Mouse (Mus musculus) ZHBTc4 (cell line): Measurements from ENCODE around the gene Krr1.

Experiments used
- DNase-seq: peaks from one replicate; pipeline ENCODE4 v3.0.0-alpha.2; 2011; ENCODE audit warnings: low read depth, low spot score

Krr1 gene

DNA sequence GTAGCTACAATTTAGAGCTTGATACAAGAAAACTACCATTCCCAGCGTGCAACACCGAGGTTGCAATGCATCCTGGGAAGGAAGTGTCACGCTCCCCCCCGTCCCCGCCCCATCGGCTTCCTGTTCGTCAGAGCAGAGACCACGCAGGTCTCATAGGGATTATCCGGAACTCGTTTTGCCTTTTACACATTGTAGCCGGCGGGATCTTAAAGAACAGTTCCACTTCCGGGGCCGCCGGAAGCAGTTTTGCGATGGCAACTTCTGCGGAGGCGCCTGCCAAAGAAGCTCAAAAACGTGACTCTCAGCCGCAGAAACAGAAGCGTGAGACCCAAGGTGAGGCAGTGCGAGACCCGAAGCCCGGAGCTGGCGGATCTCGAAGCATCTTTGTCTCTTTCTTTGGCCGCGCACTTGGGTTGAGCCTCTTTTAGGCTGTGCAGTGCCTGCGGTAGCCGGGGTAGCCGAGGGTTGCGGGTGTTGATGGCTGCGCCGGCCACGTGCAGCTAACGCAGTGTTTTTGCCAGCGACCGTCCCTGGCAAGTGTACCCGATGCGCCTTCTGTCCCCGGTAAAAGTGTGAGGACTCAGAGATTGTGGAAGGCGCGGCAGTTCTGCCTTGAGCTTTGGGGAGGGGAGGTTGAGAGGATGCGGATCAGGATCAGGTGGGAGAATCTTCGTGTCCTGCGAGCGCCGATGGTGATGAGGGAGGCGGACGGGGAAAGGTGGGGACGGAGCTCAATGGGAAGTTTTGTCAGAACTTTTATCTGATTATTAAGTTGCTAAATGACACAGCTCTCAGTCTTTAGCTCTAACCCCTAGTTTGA lies at the start of gene Krr1:
Gene Krr1 (plus strand): TSS at position 123 of the 820 bp plus-strand sequence.
- peak; percentile 98 for DNase-seq

DNA sequence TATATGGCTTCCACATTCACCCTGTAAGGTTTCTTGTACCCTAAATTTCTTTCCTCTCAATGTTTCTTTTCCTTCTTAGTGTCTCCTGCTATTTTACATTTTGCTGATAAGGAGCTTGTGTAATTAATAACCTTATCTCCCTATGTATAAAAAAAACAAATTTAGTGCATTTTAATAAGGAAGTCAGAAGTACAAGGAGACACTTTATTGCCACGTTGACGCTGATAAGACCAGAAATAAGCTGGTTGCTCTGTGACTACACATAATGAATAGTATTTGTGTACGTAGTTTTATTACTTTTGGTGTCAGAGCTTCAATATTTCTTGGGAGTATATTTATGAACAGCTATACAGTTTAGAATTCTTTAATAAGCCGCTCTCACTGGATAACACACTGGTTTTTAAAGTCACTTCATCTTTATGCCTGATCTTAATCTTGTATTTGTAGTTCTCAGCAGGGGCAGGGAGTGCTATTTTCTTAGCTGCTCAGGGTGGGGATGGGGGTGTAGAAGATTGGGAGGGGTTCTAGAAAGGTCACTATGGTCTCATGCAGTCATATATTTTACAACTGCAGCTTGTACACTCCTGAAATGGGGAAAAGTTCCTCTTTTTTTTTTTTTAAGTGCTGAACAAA lies 48.8 kb upstream of the Krr1 start:
- DNase-seq, result no peak

DNA sequence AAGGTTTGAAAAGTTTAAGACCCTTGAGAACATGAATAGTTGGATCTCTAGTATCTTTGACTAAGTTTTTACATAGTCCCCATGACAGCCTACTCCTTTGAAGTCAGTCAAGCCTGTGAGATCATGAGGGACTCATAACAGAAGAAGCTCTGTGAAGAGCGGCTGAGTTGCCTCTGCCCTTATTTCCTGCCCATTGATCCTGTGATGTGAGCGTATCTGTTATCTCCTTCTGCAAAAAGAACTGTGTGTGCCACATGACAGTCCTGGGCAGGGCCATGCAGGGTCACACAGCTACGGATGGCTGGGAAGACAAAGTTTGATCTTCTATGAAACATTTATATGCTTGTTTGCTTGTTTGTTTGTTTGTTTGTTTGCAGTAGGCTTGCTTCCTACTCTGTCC lies 48.3 kb upstream of the Krr1 start:
- DNase-seq, result no peak

DNA sequence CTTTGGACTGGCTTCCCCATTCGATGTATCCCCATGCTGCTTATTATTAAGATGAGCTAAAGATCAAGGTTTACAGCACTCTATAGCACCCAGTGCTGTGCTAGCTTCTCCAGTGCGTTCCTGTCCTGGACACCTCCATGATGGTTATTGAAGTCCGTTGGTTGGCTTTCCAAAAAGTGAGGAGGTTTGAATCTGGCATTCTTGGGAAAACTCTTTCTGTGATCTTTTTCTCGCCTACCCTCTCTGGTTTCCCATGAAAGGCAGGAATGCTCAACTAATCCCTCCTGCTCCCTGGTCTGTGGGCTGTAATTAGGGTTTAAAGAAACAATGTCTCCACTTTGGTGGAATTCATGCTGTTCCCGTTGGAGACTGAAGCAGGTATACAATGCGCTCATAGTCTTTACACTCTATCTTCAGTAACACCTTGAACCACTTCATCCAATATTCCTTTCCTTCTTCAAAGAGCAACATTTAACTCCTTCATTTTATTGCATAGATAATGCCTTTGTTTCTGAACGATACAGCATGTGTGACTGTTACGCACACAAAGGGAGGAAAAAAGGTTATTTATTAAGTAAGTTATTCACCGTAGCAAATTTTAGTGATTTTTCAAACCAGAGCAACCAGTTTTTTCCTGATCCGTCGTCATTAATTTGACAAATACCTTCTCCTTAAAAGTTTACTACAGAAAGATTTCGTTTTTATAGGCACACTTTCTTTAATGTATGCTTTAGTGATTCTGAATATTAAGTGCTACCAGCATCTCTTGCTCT lies 47.6 kb upstream of the Krr1 start:
- no peak for DNase-seq

DNA sequence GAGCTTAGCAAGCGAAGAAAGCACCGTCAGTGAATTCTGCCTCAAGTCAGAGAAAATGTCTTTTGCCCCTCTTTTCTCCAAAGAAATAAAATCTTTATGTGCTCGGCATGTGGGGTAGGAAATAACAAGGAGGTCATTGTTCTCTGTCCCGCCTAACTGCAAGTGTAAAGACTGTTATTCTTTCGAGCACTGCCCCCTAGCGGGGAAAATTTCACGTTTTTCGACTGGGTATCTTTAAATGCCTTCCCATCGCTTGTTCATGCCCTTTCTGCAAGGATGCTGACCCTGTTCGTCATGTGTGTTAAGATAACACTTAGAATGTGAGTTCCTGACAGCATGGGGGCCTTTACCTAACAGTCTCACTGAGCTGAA lies 47.0 kb upstream of the Krr1 start:
- peak; percentile 82 for DNase-seq

DNA sequence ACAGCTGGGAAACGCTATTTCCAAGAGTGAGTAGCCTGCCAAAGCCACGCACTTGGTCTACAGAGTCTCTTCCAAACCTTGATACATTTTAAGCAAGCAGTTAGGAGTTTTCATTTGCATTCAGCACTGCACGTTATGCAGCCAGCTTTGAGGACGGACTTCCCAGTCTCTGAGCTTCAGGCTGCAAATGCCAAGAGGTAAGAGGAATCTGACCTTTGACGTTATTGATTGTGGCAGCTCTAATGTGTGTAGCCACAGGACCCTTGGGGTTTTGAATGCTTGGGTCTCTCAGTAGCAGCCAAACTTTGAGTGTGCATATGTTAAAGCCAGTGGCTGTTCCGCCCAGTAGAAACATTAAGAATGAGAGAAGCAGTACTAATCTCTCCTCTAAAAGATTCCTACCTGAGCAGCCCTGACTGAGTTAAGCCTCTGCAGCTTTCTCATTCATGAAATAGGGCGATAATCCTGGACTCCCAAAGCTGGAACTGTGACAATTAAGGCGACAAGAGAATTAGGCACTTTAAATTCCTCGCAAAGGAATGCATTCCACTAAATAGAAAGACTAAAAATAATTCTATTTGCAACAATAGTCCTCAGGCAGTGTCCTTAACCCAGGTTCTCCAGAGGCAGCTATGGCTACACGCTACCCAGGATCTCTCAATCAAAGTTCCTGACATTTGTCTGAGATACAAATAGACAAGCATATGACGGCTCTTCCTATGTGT lies 39.7 kb upstream of the Krr1 start:
- peak; percentile 16 for DNase-seq

DNA sequence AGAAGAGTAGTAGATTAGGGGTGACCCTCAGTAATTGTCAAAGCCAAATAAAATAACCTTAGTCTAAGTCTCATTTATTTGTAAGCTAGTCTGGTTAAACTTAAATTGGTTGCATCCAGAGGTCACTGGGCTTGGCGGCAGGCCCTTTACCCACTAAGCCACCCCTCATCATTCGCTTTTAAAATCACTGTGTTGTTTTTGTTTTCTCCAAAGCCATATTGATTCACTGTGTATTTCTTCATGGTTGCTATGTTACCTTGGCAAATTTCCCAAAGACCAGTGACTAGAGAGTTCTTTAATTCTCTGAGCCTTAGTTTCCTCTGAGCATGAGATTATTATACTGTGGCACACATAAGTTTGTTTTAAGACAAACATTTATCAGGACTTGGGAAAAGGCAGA lies 37.3 kb upstream of the Krr1 start:
- DNase-seq, result no peak

DNA sequence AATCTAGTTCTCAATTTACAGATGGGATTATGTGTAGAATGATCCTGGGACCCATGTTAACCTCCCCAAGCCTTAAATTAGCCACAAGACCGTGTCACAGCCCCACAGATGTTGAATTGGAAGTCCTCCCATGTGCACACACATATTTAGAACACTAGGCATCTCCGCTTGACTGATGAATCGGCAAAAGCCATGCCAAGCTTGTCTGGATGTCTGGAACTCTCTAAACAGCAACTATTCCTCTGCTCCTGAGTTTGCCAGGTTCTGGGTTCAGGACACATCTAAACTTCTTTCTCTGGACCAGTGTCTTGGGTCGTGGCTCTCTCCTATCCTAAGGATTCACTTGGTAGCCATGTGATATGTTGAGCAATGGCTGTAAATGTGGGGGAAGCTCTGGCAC lies 36.4 kb upstream of the Krr1 start:
- no peak for DNase-seq

DNA sequence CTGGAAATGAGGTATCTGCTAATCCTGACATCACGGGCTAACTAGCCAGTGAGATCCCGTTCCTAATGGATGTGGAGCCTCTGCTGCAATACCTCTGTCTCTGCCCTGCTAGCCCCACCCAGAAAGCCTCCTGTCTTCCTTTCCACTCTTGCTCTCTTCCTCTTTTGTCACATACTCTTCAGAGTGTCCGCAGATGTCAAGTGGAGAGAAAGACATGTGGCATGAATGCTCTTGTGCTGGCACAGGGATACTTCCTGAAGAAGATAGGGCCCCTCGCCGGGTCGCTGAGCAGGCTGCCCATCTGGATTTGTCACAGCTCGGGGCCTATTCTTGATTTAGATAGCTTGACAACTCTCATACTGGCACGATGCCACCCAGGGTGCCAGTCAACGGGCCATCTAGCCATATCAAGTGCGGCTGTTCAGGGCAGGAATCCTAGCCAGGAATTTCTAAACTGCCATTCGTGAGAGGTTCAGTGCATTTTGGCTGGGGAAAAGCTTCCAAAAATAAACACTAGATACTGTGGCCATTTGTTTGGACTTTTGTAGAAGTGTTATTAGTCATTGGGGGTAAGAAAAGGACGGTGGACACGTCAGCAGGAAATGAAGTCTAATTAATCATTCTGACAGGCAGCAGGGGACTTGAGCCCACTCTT lies 35.8 kb upstream of the Krr1 start:
- no peak for DNase-seq

DNA sequence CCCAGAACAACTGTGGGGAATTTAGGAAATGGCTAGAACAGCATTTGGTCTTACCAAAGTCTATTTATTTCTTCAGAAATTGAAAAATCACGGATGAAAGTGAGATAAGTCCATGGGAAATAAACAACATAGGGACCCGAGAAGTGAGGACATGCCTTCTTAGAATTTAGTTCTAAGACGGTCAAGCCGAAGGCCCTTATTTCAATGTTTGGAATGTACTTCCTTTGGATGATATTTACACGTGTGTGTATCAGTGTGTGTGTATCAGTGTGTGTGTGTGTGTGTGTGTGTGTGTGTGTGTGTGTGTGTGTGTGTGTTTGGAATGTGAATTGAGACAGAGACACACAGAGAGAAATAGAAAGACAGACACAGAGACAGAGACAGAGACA lies 35.3 kb upstream of the Krr1 start:
- no peak for DNase-seq

DNA sequence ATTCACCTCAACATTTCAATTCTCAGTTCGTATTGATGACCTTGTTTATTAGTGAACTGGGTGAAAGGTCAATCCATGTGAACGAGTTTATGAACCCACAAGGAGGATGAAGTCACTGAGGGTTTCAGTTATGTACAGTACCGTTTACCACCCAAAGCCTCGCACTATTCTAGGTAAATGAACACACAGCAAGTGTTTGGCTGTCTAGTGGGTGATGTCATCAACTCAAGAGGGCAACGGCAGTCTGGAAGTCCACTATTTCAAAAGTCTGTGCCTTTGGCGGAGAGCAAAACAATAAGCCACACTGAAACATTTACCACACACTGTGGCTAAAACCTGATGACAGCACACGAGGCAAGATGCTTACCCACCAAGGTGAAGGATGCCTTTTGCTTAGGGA lies 29.4 kb upstream of the Krr1 start:
- DNase-seq, result no peak

DNA sequence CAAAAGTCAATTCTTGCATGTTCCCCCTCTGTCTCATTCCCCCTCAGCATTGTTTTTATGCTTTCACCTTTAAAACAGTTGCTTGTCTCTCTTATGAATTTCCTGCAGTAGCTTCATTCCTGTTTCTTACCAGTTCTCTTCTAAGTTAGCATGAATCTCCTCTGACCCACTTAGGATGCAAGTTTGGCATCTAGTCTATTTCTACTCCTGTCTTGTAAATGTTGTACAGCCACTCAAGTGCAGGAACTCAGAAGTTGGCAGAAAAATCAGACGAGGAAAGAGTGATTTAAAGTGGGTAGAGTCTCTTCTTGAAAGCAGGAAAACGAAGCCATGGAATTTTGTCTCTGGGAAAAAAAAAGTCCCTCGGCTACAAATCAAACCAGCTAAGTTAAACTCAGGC lies 26.9 kb upstream of the Krr1 start:
- DNase-seq, result no peak

DNA sequence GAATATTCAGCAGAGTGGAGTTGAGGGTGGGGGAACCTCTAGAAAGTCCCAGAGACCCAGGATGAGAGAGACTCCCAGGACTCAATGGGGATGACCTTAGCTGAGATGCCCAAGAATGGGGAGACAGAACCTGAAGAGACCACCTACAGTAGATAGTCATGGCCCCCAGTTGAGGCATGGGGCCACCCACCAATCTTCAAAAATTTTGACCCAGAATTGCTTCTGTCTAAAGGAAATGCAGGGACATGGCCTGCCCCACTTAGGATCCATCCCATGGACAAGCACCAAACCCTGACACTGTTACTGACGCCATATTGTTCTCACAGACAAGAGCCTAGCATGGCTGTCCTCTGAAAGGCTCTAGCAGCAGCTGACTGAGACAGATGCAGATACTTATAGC lies 24.4 kb upstream of the Krr1 start:
- DNase-seq, result no peak

DNA sequence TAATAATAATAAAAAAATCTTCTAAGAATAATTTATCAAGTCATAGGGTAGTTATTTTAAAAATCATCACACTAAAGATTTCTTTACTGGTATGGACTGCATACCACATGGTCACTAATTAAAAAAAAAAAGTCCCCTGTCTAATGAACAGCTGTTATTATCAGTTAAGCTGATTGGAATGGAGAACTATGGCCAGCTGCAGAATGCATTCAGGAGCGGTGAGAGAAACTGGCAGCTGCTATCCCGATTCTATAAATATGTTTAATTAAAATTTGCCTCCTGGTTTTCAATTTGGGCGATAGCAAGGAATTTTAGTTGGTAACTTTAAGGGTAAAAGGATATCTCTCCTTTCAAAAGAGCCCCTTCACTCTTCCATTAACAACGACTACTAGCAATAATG lies 23.5 kb upstream of the Krr1 start:
- DNase-seq, result no peak

DNA sequence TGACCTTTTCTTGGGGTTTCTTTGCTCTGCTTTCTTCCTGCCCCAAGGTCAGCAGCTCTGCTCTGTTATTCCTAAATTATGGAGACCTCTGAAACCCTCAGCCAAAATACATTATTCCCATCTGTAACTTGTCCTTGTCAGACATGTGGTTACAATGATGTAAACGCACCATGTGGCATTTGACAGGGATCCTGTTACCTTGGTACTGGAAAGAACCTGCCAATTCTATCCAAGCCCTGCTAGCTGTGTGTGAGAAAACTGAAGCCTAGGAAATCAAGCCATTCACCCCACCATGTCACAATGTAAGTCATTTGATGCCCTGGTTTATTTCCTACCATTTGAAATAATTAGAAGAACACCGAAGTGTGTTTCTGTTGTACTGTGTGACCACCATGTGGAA lies 16.6 kb upstream of the Krr1 start:
- DNase-seq, result no peak

DNA sequence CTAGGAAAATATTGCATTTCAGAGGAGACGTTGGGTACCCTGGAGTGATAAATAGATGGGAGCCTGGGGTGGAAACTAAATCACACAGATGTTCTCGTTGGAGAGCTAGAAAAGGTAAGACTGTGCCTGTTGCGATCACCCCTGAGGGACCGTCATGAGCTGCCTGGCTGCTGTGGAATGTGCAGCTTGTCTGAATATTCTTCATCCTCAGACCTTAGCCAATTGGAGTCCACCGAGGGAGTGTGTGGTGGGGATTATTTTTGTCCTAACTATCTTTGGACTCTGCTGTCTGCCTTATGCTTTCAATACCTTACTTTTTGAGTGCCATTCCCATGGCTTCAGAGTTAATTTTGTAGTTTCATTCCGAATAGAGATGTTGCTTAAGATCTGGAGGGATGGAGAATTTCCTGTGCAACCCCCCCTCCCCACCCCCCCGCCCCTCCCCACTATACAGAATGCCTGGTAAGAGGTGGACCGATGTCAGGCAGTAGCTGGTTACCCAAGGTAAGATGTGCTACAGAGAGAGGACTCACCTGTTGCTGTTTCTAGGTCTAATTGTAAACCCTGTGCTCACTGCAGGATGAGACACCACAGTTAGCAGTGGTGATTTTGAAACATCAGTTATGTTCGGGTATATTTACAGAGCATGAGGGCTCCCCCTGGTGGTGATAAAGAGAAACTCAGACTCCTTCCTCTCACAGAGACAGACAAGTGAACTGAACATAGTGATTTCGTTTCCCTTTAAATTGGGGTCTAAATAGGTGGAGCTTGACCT lies 15.0 kb upstream of the Krr1 start:
- DNase-seq, result peak; percentile 79

DNA sequence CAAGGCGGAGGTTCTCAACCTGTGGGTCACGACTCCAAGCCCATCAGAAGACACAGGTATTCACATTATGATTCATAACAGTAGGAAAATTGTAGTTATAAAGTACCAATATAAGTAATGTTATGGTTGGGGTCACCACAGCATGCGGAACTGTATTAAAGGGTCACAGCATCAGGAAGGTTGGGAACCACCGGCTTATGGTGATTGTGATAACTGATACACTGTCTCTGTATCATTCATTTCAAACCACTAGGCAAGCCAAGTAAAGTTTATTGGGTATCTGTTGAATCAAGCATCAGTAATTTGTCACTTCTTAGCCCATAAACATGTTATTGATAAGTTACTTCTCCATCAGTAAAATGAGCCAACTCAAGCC lies 14.4 kb upstream of the Krr1 start:
- no peak for DNase-seq

DNA sequence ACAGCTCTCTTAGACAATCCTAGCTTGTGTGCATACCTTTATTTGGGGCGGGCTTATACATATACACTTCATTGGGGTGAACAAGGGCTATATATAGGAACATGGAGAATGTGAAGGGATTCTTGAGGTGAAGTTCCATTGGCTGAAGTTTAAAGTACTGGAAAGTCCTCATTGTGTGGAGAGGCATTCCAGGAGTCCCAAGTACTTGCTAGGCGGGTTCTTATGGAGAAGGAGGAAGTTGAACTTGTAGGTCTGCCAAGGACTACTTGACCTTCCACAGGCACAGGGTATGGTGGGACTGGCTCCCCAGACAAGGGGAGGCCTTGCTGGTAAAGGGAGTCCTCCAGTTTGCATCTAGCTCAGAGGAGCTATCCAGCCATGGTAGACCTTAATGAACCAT lies 13.1 kb upstream of the Krr1 start:
- DNase-seq, result no peak

DNA sequence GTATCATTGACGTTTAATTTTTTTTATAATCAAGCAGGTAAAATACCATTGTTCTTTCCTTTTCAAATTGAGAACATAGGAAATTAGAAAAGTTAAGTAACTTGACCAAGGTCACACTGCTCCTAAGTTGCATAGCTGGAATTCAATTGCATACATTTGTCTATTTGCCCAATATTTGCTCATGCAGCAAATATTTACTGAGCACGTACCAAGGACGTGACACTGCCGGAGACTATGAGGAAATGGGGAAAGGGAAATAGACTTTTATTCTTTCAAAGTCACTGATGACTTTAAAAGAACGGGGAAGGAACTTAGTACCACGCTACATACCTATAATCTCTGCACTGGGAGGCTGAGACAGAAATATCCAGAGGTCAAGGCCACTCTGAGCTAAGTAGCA lies 12.0 kb upstream of the Krr1 start:
- DNase-seq, result no peak

DNA sequence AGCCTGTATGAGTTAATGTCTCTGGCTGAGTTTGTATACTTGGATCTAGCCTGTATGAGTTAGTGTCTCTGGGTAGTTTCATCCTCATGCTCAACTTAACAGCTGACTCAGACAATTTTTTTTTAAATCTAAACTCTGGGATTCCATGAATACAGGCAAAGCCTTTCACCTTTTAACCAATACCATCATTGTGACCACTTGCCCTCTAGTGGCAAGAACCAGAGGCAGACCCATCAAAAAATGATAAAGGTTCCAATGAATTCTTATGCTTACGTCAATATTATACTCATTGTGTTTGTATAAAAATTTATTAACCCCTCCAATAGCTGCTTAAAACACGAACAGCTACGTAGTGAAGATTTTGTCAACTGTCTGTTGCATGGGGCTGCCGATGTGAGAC lies 6.1 kb upstream of the Krr1 start:
- DNase-seq, result no peak

DNA sequence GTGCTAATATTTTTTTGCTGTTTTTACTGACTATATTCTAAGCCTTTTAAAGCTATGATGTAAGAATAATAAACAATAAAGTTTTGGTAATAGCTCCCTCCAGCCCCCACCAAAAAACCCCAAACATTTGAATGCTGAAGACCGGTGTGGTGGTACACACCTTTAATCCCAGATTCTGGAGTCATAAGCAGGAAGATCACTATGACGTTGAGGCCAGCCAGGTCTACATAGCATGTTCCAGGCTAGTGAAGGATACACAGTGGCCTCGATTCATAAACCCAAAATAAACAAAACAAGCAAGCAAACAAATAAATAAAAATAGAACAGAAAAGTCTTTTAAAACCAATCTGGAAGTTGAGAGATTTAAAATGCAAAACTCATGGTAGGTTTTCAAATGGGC lies 535 bp upstream of the Krr1 start:
- DNase-seq, result no peak
